Mouse (Mus musculus): Measurements from ENCODE around the gene Smok3c. TPM values are rescaled to one million over a fixed set of nuclear protein-coding genes. Genes with fewer than 3 reads are reported as not detected.
"Not testable (repeated sequence)": the region's sequence is repeated elsewhere in the genome, so short reads cannot be mapped to it uniquely, and the experiment has no call there.

Gene Smok3c
- polyA plus RNA-seq (2012; fragmentation: generic; extraction: Trizol) = not detected
- long read RNA-seq, experiment 1 = 0 reads
- long read RNA-seq, experiment 2 = 0 reads

- H3K79me3 ChIP-seq (ENCODE audit: low read depth); H3K4me3 ChIP-seq (ENCODE audit: insufficient read depth, poor library complexity, severe bottlenecking); H3K79me2 ChIP-seq (ENCODE audit: control insufficient read depth, insufficient read depth); H3K27me3 ChIP-seq (ENCODE audit: control insufficient read depth, insufficient read depth, insufficient read length); H3K36me3 ChIP-seq (ENCODE audit: control insufficient read depth, insufficient read depth); H3ac ChIP-seq (ENCODE audit: control insufficient read depth, insufficient read length, low read depth): not testable (repeated sequence)
These were observed at the start of gene Smok3c for GRCm38 (mm10) chr5:138052894-138053293. Gene Smok3c, plus strand, starts transcription at chr5:138053194.

- no peak overlapping the region for H3ac ChIP-seq (ENCODE audit: control insufficient read depth, insufficient read length, low read depth)
- H3K27me3 ChIP-seq (ENCODE audit: control insufficient read depth, insufficient read depth, insufficient read length) = no peaks in the 10 kb centered on the region
- no peak for TF ChIP-seq CTCF (IDR thresholded peaks at IDR 0.05; ENCODE audit: control insufficient read depth, insufficient read depth, insufficient read length)
- H3K4me3 ChIP-seq (ENCODE audit: insufficient read depth, poor library complexity, severe bottlenecking) = no peak overlapping the region
- H3K79me3 ChIP-seq (ENCODE audit: low read depth) = no peaks in the 10 kb centered on the region
- H3K36me3 ChIP-seq (ENCODE audit: control insufficient read depth, insufficient read depth) = no peaks in the 10 kb centered on the region
- no peaks in the 10 kb centered on the region for H3K79me2 ChIP-seq (ENCODE audit: control insufficient read depth, insufficient read depth)
These were observed 43.6 kb upstream of the Smok3c start for GRCm38 (mm10) chr5:138009437-138009836.

GRCm38 (mm10) chr5:138012382-138012781 is 40.6 kb upstream of the Smok3c start:
- Histone ChIP-seq H3K79me3 (ENCODE audit: low read depth) (no peaks in the 10 kb centered on the region), H3K27me3 (ENCODE audit: control insufficient read depth, insufficient read depth, insufficient read length) (no peaks in the 10 kb centered on the region), H3ac (ENCODE audit: control insufficient read depth, insufficient read length, low read depth) (no peak overlapping the region), H3K4me3 (ENCODE audit: insufficient read depth, poor library complexity, severe bottlenecking) (no peak overlapping the region), H3K79me2 (ENCODE audit: control insufficient read depth, insufficient read depth) (no peaks in the 10 kb centered on the region), H3K36me3 (ENCODE audit: control insufficient read depth, insufficient read depth) (no peaks in the 10 kb centered on the region)
- TF ChIP-seq FOSL1 (IDR thresholded peaks at IDR 0.05; ENCODE audit: insufficient read depth, low read length, poor library complexity, severe bottlenecking) = no peak
- no peak for TF ChIP-seq MAX (IDR thresholded peaks at IDR 0.05)
- TF ChIP-seq CEBPB (IDR thresholded peaks at IDR 0.05; ENCODE audit: low read depth) = no peak
- TF ChIP-seq USF1 (IDR thresholded peaks at IDR 0.05; ENCODE audit: low read depth) = no peak
- no peak for TF ChIP-seq CTCF (IDR thresholded peaks at IDR 0.05; ENCODE audit: control insufficient read depth, insufficient read depth, insufficient read length)
- no peak for TF ChIP-seq MYOG (IDR thresholded peaks at IDR 0.05; ENCODE audit: control insufficient read depth, extremely low read depth, insufficient read length)
- TF ChIP-seq MYOD1 (IDR thresholded peaks at IDR 0.05; ENCODE audit: control insufficient read depth, insufficient read length, low read depth) = no peak

- no peak overlapping the region for H3K4me3 ChIP-seq (ENCODE audit: insufficient read depth, poor library complexity, severe bottlenecking)
- no peak for TF ChIP-seq MYOG (IDR thresholded peaks at IDR 0.05; ENCODE audit: control insufficient read depth, extremely low read depth, insufficient read length)
- no peak for TF ChIP-seq MAX (IDR thresholded peaks at IDR 0.05)
- TF ChIP-seq CEBPB (IDR thresholded peaks at IDR 0.05; ENCODE audit: low read depth) = no peak
- TF ChIP-seq MYOD1 (IDR thresholded peaks at IDR 0.05; ENCODE audit: control insufficient read depth, insufficient read length, low read depth) = no peak
- TF ChIP-seq USF1 (IDR thresholded peaks at IDR 0.05; ENCODE audit: low read depth) = no peak
- no peak for TF ChIP-seq FOSL1 (IDR thresholded peaks at IDR 0.05; ENCODE audit: insufficient read depth, low read length, poor library complexity, severe bottlenecking)
- no peak for TF ChIP-seq CTCF (IDR thresholded peaks at IDR 0.05; ENCODE audit: control insufficient read depth, insufficient read depth, insufficient read length)
- H3ac ChIP-seq (ENCODE audit: control insufficient read depth, insufficient read length, low read depth) = no peak overlapping the region
- no peaks in the 10 kb centered on the region for H3K79me2 ChIP-seq (ENCODE audit: control insufficient read depth, insufficient read depth)
- H3K36me3 ChIP-seq (ENCODE audit: control insufficient read depth, insufficient read depth) = no peaks in the 10 kb centered on the region
- H3K79me3 ChIP-seq (ENCODE audit: low read depth) = no peaks in the 10 kb centered on the region
- no peaks in the 10 kb centered on the region for H3K27me3 ChIP-seq (ENCODE audit: control insufficient read depth, insufficient read depth, insufficient read length)
These were observed 36.5 kb upstream of the Smok3c start for GRCm38 (mm10) chr5:138016530-138016929.

- Histone ChIP-seq H3K4me3 (ENCODE audit: insufficient read depth, poor library complexity, severe bottlenecking) (no peak overlapping the region), H3K36me3 (ENCODE audit: control insufficient read depth, insufficient read depth) (no peaks in the 10 kb centered on the region), H3ac (ENCODE audit: control insufficient read depth, insufficient read length, low read depth) (no peak overlapping the region), H3K79me2 (ENCODE audit: control insufficient read depth, insufficient read depth) (no peaks in the 10 kb centered on the region), H3K79me3 (ENCODE audit: low read depth) (no peaks in the 10 kb centered on the region), H3K27me3 (ENCODE audit: control insufficient read depth, insufficient read depth, insufficient read length) (no peaks in the 10 kb centered on the region)
- TF ChIP-seq CTCF (IDR thresholded peaks at IDR 0.05; ENCODE audit: control insufficient read depth, insufficient read depth, insufficient read length) (no peak), USF1 (IDR thresholded peaks at IDR 0.05; ENCODE audit: low read depth) (no peak), MYOD1 (IDR thresholded peaks at IDR 0.05; ENCODE audit: control insufficient read depth, insufficient read length, low read depth) (no peak), CEBPB (IDR thresholded peaks at IDR 0.05; ENCODE audit: low read depth) (no peak), MAX (IDR thresholded peaks at IDR 0.05) (no peak), MYOG (IDR thresholded peaks at IDR 0.05; ENCODE audit: control insufficient read depth, extremely low read depth, insufficient read length) (no peak), FOSL1 (IDR thresholded peaks at IDR 0.05; ENCODE audit: insufficient read depth, low read length, poor library complexity, severe bottlenecking) (no peak)
These were observed 36.0 kb upstream of the Smok3c start for GRCm38 (mm10) chr5:138016997-138017396.

GRCm38 (mm10) chr5:138019577-138019976 is 33.4 kb upstream of the Smok3c start:
- not testable (repeated sequence) for H3K36me3 ChIP-seq (ENCODE audit: control insufficient read depth, insufficient read depth); H3K79me3 ChIP-seq (ENCODE audit: low read depth); H3ac ChIP-seq (ENCODE audit: control insufficient read depth, insufficient read length, low read depth); H3K27me3 ChIP-seq (ENCODE audit: control insufficient read depth, insufficient read depth, insufficient read length); H3K4me3 ChIP-seq (ENCODE audit: insufficient read depth, poor library complexity, severe bottlenecking); H3K79me2 ChIP-seq (ENCODE audit: control insufficient read depth, insufficient read depth)

- not testable (repeated sequence) for H3K79me2 ChIP-seq (ENCODE audit: control insufficient read depth, insufficient read depth); H3K79me3 ChIP-seq (ENCODE audit: low read depth); H3K36me3 ChIP-seq (ENCODE audit: control insufficient read depth, insufficient read depth); H3ac ChIP-seq (ENCODE audit: control insufficient read depth, insufficient read length, low read depth); H3K4me3 ChIP-seq (ENCODE audit: insufficient read depth, poor library complexity, severe bottlenecking); H3K27me3 ChIP-seq (ENCODE audit: control insufficient read depth, insufficient read depth, insufficient read length)
These were observed 32.0 kb upstream of the Smok3c start, which contains the start of the genes Smok3a and Smok3b for GRCm38 (mm10) chr5:138020961-138021479. Gene Smok3a, plus strand, starts transcription at chr5:138021261. Gene Smok3b, plus strand, starts transcription at chr5:138021429.
